Mouse (Mus musculus) liver, postnatal 0 days (tissue): ENCODE results near the gene Slc39a11.

Experiments used
- CTCF ChIP-seq: sonication (generic); IDR thresholded peaks from 2 replicates; pipeline ENCODE4 v1.5.1; 2016; ENCODE audit warnings: antibody characterized with exemption, low read depth
- EP300 ChIP-seq: IDR thresholded peaks from 2 replicates; pipeline ENCODE4 v1.6.1; 2016; ENCODE audit warnings: antibody characterized with exemption, low read depth, mild to moderate bottlenecking

DNA sequence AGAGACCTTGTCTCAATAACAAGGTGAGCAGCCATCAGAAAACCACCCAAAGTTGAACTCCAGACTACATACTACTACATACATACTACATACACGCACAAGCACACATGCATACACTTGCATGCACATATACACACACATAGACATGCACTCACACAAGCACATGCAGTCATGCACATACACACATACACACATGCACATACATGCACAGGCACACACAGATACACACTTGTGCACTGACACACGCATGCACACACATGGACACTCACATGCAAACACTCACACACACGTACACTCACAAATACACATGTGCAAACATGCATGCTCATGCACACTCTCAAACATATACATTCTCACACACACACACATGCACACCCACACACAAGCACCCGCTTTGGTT, 242.4 kb downstream of the Slc39a11 start:
- TF ChIP-seq CTCF (no peak), EP300 (no peak)
